Mouse (Mus musculus) erythroblast, embryonic 14.5 days (primary cell): Measurements from ENCODE around the gene Sh3bgr. TPM values are rescaled to one million over a fixed set of nuclear protein-coding genes. Genes with fewer than 3 reads are reported as not detected.

Experiments used
- H3K27me3 ChIP-seq: 2 replicates; pipeline ENCODE4 v1.6.1; 2012; ENCODE audit warnings: inconsistent platforms; ENCODE audit not compliant: control insufficient read depth
- H3K36me3 ChIP-seq: 2 replicates; pipeline ENCODE4 v1.6.1; 2012; ENCODE audit warnings: mild to moderate bottlenecking, inconsistent platforms; ENCODE audit not compliant: control insufficient read depth
- H3K4me1 ChIP-seq: 2 replicates; pipeline ENCODE4 v1.6.1; 2012; ENCODE audit warnings: inconsistent platforms; ENCODE audit not compliant: control insufficient read depth
- H3K4me3 ChIP-seq: replicated peaks from 2 replicates; pipeline ENCODE3; 2012; ENCODE audit warnings: moderate library complexity, mild to moderate bottlenecking, inconsistent platforms
- H3K9me3 ChIP-seq: 2 replicates; pipeline ENCODE4 v1.6.1; 2012; ENCODE audit warnings: low read length, inconsistent platforms, mixed read lengths; ENCODE audit not compliant: control insufficient read depth
- GATA1 ChIP-seq: IDR thresholded peaks from 2 replicates; pipeline ENCODE4 v1.6.1; 2012; ENCODE audit warnings: low read length, inconsistent platforms, mixed read lengths
- TAL1 ChIP-seq: IDR thresholded peaks from 3 replicates; pipeline ENCODE4 v1.6.1; 2012; ENCODE audit warnings: low read length, inconsistent platforms, mixed read lengths
- polyA plus RNA-seq: library from polyadenylated mRNA; stranded (reverse); fragments of >175 nt; gene quantifications from 2 replicates; pipeline ENCODE4 v1.2.3, GENCODE M21; 2012

Sh3bgr gene
- polyA plus RNA-seq, 1 experiment = not detected

DNA sequence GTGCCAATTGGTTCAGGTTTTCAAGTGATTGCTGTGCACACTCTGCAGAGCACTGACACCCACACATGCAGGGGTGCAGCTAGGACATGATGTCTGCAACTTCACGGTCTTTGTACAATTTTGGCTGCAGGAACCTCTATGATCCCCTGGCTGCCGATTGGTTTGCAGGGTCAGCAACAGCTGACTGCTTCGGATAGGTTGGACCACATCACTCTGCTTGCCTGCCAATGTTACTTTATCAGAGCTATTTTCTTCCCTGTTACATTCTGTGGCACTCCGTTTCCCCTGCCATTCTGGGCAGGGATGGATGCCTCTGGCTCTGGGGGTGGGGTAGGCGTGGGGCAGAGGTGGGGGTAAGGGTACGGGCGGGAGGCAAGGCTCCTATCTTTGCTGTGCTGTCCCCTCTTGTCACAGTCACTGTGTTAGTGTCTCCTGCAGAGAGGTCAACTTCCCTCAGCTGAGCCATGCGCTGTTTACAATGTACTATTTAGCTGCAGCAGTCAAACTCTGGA, 28.9 kb downstream of the Sh3bgr start:
- no peaks in the 10 kb centered on the region for H3K4me1 ChIP-seq
- H3K36me3 ChIP-seq = no peaks in the 10 kb centered on the region
- no peaks in the 10 kb centered on the region for H3K9me3 ChIP-seq
- no peak for TF ChIP-seq GATA1
- TF ChIP-seq TAL1 = no peak
- H3K4me3 ChIP-seq = no peak overlapping the region
- H3K27me3 ChIP-seq = no peaks in the 10 kb centered on the region

DNA sequence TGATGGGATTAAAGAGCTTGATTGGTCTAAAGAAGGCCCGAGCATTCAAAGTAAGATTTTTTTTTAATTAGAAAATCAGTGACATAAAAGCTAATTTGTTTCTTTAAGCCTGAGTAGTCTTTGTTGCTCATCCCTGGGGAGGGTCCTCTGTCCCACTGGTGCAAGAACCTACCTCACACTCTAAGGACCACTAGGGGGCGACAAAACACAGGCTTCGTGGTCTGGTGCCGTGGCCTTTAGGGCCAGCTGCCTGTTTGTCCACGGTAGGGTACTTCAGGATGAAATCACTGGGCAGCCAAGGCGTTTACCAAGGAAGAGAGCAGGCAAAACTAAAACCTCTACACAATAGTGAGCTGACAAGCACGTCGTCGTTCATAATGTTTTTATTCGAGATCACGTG, 30.2 kb downstream of the Sh3bgr start:
- no peak for TF ChIP-seq TAL1
- TF ChIP-seq GATA1 = no peak

DNA sequence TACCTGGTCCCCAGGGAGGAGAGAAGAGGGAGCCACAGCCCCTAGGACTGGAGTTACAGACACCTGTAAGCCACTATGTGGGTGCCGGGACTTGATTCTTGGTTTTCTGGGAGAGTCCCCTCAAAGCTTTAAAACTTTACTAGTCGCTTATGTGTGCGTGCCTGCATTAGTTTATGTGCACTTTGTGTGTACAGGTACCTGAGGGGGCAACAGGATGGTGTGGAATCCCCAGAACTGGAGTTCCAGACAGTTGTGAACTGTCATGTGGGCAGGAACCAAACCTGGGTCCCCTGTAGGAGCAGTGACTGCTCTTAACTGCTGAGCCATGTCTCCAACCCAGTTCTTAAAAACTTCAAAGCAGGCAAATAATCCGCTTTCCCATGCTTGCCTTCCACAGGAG, 31.0 kb downstream of the Sh3bgr start:
- Histone ChIP-seq H3K4me1 (no peaks in the 10 kb centered on the region), H3K4me3 (no peak overlapping the region), H3K9me3 (no peaks in the 10 kb centered on the region), H3K36me3 (no peaks in the 10 kb centered on the region), H3K27me3 (no peaks in the 10 kb centered on the region)
- TF ChIP-seq TAL1 (no peak), GATA1 (no peak)

More for the DNA sequence above, 30.2 kb downstream of the Sh3bgr start:
- Histone ChIP-seq H3K4me3 (no peak overlapping the region), H3K4me1 (no peaks in the 10 kb centered on the region), H3K36me3 (no peaks in the 10 kb centered on the region), H3K9me3 (no peaks in the 10 kb centered on the region), H3K27me3 (no peaks in the 10 kb centered on the region)

DNA sequence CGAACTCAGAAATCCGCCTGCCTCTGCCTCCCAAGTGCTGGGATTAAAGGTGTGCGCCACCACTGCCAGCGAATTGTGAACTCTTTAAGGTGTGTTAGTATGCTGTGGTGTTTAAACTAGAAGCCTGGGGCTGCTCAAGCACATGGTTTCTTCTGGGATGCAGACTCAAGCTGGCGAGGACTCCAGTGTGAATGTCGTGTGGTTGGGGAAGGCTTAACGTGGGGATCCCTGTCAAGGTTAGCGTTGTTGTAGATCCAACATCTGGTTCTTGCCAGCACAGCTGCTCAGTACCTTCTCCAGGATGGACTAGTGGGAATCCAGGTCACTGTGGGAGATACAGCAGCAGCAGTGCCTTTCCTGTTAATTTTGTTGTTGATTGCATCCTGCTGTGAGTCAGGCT, 31.7 kb downstream of the Sh3bgr start:
- Histone ChIP-seq H3K36me3 (no peaks in the 10 kb centered on the region), H3K9me3 (no peaks in the 10 kb centered on the region), H3K27me3 (no peaks in the 10 kb centered on the region), H3K4me1 (no peaks in the 10 kb centered on the region), H3K4me3 (no peak overlapping the region)
- TF ChIP-seq GATA1 (no peak), TAL1 (no peak)

DNA sequence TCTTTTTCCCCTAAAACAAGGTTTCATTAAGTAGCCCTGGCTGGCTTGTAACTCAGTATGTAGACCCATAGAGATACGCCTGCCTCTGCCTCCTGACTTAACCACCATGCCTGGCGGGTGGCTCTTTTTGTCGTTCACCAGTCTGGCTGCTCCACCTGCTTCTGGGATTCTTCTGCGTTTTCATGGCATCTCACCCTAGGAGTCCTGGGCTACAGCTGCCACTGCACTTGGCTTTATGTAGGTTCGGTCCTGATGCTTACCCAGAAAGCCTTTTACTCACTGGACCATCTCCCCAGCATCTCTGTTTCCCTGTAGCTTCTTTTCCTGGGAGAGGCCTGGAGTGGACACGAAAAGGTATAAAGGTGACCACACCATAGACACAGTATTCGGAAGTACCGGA, 33.7 kb downstream of the Sh3bgr start:
- Histone ChIP-seq H3K4me3 (no peak overlapping the region), H3K27me3 (no peaks in the 10 kb centered on the region)
- TF ChIP-seq TAL1 = no peak
- TF ChIP-seq GATA1 = no peak

DNA sequence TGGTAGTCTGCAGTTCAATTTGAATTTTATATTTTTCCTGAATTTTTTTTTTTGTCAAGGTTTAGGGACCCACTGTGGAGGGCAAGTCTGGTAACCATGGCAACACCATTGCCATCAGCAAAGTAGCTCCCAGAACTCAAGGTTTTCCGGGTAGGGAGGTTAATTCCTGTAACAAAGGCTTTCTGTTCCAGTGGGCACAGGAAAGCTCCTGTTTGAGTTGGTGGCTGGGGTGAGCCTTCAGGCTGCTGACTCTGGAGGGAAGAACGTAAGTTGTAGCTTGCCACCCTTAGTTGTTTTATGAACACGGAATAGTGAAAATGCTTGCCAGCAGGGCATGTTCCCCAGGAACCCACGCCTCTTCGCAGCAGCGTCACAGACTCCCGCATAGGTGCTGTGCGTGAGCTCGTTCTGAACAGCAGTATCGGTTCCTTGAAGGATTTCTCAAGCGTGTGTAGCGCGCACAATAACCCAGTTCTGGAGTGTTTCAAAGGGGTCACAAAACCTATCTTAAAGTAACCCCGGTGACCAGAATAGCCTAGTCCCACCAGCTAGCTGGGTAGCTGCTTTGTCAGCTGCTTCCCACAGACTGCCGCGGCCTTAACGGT, 35.2 kb downstream of the Sh3bgr start, which contains the start of gene B3galt5:
Gene B3galt5 (plus strand): TSS at position 436 of the 605 bp plus-strand sequence.
- TF ChIP-seq TAL1 (no peak), GATA1 (no peak)
- Histone ChIP-seq H3K27me3 (no peaks in the 10 kb centered on the region), H3K36me3 (no peaks in the 10 kb centered on the region), H3K9me3 (no peaks in the 10 kb centered on the region), H3K4me3 (no peak within 1 kb of the TSS), H3K4me1 (no peaks in the 10 kb centered on the region)

More for the DNA sequence above, 33.7 kb downstream of the Sh3bgr start:
- H3K4me1 ChIP-seq = no peaks in the 10 kb centered on the region
- H3K36me3 ChIP-seq = no peaks in the 10 kb centered on the region
- no peaks in the 10 kb centered on the region for H3K9me3 ChIP-seq

DNA sequence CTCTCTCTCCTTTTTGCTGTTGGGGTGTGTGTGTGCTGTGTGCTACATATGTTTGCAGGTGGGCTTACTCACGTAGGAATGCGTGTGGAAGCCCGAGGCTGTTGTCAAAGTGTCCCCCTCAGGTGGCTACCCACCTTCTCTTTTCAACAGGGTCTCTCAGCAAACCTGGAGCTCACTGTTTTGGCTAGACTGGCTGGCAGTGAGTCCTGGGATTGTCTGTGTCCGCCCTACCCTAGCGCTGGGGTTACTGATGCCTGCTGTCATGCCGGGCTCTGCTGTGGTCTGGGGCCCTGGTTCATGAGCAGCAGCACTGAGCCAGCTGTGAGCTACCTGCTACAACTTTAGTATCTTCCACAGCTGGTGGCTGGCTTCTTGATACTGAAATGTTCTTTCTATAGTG, 44.2 kb downstream of the Sh3bgr start:
- H3K36me3 ChIP-seq = no peaks in the 10 kb centered on the region
- H3K9me3 ChIP-seq = peaks cover 6% of the 10 kb centered on the region; the same call in 1 of the 2 replicates
- TF ChIP-seq GATA1 (no peak), TAL1 (no peak)
- H3K27me3 ChIP-seq = no peaks in the 10 kb centered on the region
- no peak overlapping the region for H3K4me3 ChIP-seq
- no peaks in the 10 kb centered on the region for H3K4me1 ChIP-seq

DNA sequence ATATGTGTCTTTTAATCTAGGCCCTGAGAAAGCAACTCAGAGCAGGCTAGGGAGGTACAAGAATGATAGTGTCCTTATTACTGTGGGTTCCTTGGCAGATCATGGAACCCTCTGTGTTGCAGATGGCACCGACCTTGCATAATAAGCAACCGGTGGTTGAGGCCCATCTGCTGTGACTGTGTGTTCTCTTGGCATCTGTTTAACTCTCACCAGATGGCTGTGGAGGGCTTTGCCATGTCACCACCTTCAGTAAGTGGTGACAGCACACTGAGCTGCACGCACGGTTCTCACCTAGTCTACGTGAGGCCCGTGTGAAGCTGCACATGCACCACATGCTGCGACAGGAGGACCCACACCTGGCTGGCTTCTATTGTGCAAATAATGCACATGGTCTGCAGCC, 49.4 kb downstream of the Sh3bgr start:
- peaks cover 6% of the 10 kb centered on the region; the same call in 1 of the 2 replicates for H3K9me3 ChIP-seq

DNA sequence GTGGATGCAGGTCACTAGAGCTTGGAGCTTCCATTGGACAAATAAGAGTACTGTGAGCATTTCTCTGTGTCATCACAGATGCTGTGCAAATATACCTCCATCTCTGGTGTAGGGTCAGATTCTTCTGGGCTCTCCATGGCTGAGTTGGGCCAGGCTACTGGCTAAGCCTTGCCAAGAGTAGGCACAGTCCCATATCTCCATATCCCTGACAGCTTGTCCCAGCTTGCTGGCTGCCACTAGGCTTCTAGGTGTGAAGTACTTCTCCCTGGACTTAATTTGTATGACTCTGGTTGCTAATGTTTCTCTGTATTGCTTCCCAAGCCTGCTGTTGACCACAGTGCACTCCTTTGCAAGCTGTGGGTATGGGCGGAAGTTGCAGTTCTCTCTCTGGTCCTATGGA, 51.9 kb downstream of the Sh3bgr start:
- Histone ChIP-seq H3K4me1 (no peaks in the 10 kb centered on the region), H3K36me3 (no peaks in the 10 kb centered on the region), H3K4me3 (no peak overlapping the region), H3K9me3 (0 out of 2 replicates have a peak, but pooled peaks cover 4% of the 10 kb centered on the region), H3K27me3 (no peaks in the 10 kb centered on the region)
- no peak for TF ChIP-seq TAL1
- TF ChIP-seq GATA1 = no peak

More for the DNA sequence above, 49.4 kb downstream of the Sh3bgr start:
- no peaks in the 10 kb centered on the region for H3K27me3 ChIP-seq
- no peak overlapping the region for H3K4me3 ChIP-seq
- no peaks in the 10 kb centered on the region for H3K36me3 ChIP-seq
- H3K4me1 ChIP-seq = no peaks in the 10 kb centered on the region
- no peak for TF ChIP-seq GATA1
- no peak for TF ChIP-seq TAL1

DNA sequence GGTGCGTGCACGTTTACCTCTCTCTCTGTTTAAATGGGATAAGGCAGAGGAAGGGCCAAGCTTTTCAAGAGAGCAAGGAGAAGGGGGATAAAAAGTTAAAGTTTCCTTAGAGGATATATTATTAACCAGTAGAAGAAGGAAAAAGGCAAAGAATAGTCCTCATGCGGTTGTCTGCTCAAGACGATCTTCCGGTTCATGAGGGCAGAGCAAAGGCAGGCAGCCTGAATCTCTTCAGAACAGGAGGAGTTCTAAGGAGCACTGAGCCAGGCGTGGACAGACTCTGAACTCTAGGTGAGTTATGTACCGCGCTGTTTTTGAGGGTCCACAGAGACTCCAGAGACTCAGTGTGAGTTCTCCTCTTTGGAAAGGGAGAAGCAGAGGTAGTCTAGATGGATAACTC, 58.2 kb downstream of the Sh3bgr start:
- Histone ChIP-seq H3K9me3 (no peaks in the 10 kb centered on the region), H3K4me3 (no peak overlapping the region), H3K27me3 (no peaks in the 10 kb centered on the region), H3K4me1 (no peaks in the 10 kb centered on the region), H3K36me3 (no peaks in the 10 kb centered on the region)
- no peak for TF ChIP-seq TAL1
- no peak for TF ChIP-seq GATA1
